Mouse (Mus musculus) stomach, embryonic 15.5 days (tissue): ENCODE measurements around the gene 1110051M20Rik. TPM values are rescaled to one million over a fixed set of nuclear protein-coding genes. Genes with fewer than 3 reads are reported as not detected.
"Not testable (repeated sequence)": the region's sequence is repeated elsewhere in the genome, so short reads cannot be mapped to it uniquely, and the experiment has no call there.

Experiments
- ATAC-seq: fragments of 200-750 bp; cut with Nextera tagmentation; 2 replicates; pipeline ENCODE4 v1.8.0; 2017; ENCODE audit warnings: low read depth, moderate number of reproducible peaks, moderate TSS enrichment; ENCODE audit not compliant: insufficient read depth, low FRiP score
- H3K27ac ChIP-seq: fragments of 300-500 bp; sonication (generic); 2 replicates; pipeline ENCODE4 v1.5.1; 2015; ENCODE audit warnings: mild to moderate bottlenecking, inconsistent platforms
- H3K27me3 ChIP-seq: fragments of 300-500 bp; sonication (generic); replicated peaks from 2 replicates; pipeline ENCODE4 v1.6.1; 2015; ENCODE audit warnings: inconsistent platforms
- H3K36me3 ChIP-seq: fragments of 300-500 bp; sonication (generic); 2 replicates; pipeline ENCODE4 v1.6.1; 2015; ENCODE audit warnings: inconsistent platforms
- H3K4me1 ChIP-seq: fragments of 300-500 bp; sonication (generic); 2 replicates; pipeline ENCODE4 v1.6.1; 2015; ENCODE audit warnings: inconsistent platforms
- H3K4me2 ChIP-seq: fragments of 300-500 bp; sonication (generic); 2 replicates; pipeline ENCODE4 v1.6.1; 2015; ENCODE audit warnings: mild to moderate bottlenecking, inconsistent platforms
- H3K4me3 ChIP-seq: fragments of 300-500 bp; sonication (generic); replicated peaks from 2 replicates; pipeline ENCODE4 v1.5.1; 2015; ENCODE audit warnings: inconsistent platforms
- H3K9ac ChIP-seq: fragments of 300-500 bp; sonication (generic); 2 replicates; pipeline ENCODE4 v1.6.1; 2015; ENCODE audit warnings: inconsistent platforms
- H3K9me3 ChIP-seq: fragments of 300-500 bp; sonication (generic); 2 replicates; pipeline ENCODE4 v1.6.1; 2016; ENCODE audit warnings: inconsistent platforms
- WGBS: fragments of 180-500 bp; shearing (Covaris S2); methylation state at CpG from one replicate; pipeline ENCODE4 v1.1.7; 2015; 5-methylcytosine and 5-hydroxymethylcytosine counted together
- polyA plus RNA-seq: library from polyadenylated mRNA; unstranded; fragments of >200 nt; fragmentation: Nextera tagmentation; extraction: Ambion mirVana; gene quantifications from 2 replicates; pipeline ENCODE4 v1.2.1, GENCODE M21; 2015

The 1110051M20Rik gene
- 39.0 and 42.4 TPM in 2 replicates for polyA plus RNA-seq

GRCm38 (mm10) chr2:91444286-91444892 is at the start of gene 1110051M20Rik:
TSS of gene 1110051M20Rik (minus strand) at chr2:91444704.
- Histone ChIP-seq H3K4me3 (peak within 1 kb of the TSS; percentile 57), H3K9me3 (no peaks in the 10 kb centered on the region), H3K36me3 (no peaks in the 10 kb centered on the region), H3K27me3 (no peaks in the 10 kb centered on the region), H3K4me2 (peak within 1 kb of the TSS; percentile 65), H3K27ac (no peak within 1 kb of the TSS), H3K4me1 (0 out of 2 replicates have a peak, but pooled peaks cover 4% of the 10 kb centered on the region), H3K9ac (peak within 1 kb of the TSS; percentile 7; the same call in 1 of the 2 replicates)
- ATAC-seq, result peak; percentile 90
- WGBS, result under 1% methylated on average over 19 of the region's 19 CpGs

- H3K27me3 ChIP-seq, result no peaks in the 10 kb centered on the region
- 94% methylated on average over 9 of the region's 9 CpGs for WGBS
- no peak overlapping the region for H3K27ac ChIP-seq
- H3K9me3 ChIP-seq, result no peaks in the 10 kb centered on the region
- peaks cover 41% of the 10 kb centered on the region for H3K36me3 ChIP-seq
- no peaks in the 10 kb centered on the region for H3K4me1 ChIP-seq
- H3K9ac ChIP-seq, result no peak overlapping the region
- H3K4me2 ChIP-seq, result no peak overlapping the region
- no peak for ATAC-seq
- no peak overlapping the region for H3K4me3 ChIP-seq
Measured at GRCm38 (mm10) chr2:91493981-91494380, 49.5 kb upstream of the 1110051M20Rik start.

- WGBS, result 88% methylated on average over 12 of the region's 12 CpGs
- Histone ChIP-seq H3K4me2 (no peak overlapping the region), H3K9me3 (no peaks in the 10 kb centered on the region), H3K4me1 (no peaks in the 10 kb centered on the region), H3K4me3 (no peak overlapping the region), H3K27ac (no peak overlapping the region), H3K27me3 (no peaks in the 10 kb centered on the region), H3K36me3 (peaks cover 47% of the 10 kb centered on the region), H3K9ac (no peak overlapping the region)
- ATAC-seq, result no peak
Measured at GRCm38 (mm10) chr2:91492071-91492635, 47.6 kb upstream of the 1110051M20Rik start.

GRCm38 (mm10) chr2:91487295-91487694 is 42.8 kb upstream of the 1110051M20Rik start:
- not testable (repeated sequence) for H3K4me3 ChIP-seq, H3K9ac ChIP-seq, H3K27ac ChIP-seq, H3K4me2 ChIP-seq, ATAC-seq, H3K4me1 ChIP-seq, H3K27me3 ChIP-seq, H3K9me3 ChIP-seq
- WGBS, result 53% methylated on average over 2 of the region's 3 CpGs
- H3K36me3 ChIP-seq, result peaks cover 31% of the 10 kb centered on the region

- H3K27ac ChIP-seq, result no peak overlapping the region
- H3K4me3 ChIP-seq, result no peak overlapping the region
- ATAC-seq, result no peak
- H3K9ac ChIP-seq, result no peak overlapping the region
- no peaks in the 10 kb centered on the region for H3K4me1 ChIP-seq
- H3K27me3 ChIP-seq, result no peaks in the 10 kb centered on the region
- H3K9me3 ChIP-seq, result no peaks in the 10 kb centered on the region
- WGBS, result 76% methylated on average over 6 of the region's 6 CpGs
- H3K4me2 ChIP-seq, result no peak overlapping the region
- peaks cover 35% of the 10 kb centered on the region for H3K36me3 ChIP-seq
Measured at GRCm38 (mm10) chr2:91485256-91485655, 40.8 kb upstream of the 1110051M20Rik start.

- WGBS, result 78% methylated on average over 4 of the region's 4 CpGs
- no peak for ATAC-seq
- Histone ChIP-seq H3K27ac (no peak overlapping the region), H3K4me1 (no peaks in the 10 kb centered on the region), H3K27me3 (no peaks in the 10 kb centered on the region), H3K9me3 (no peaks in the 10 kb centered on the region), H3K9ac (no peak overlapping the region), H3K4me3 (no peak overlapping the region), H3K36me3 (peaks cover 32% of the 10 kb centered on the region), H3K4me2 (no peak overlapping the region)
Measured at GRCm38 (mm10) chr2:91484698-91485097, 40.2 kb upstream of the 1110051M20Rik start.

- no peak overlapping the region for H3K4me3 ChIP-seq
- H3K4me2 ChIP-seq, result no peak overlapping the region
- H3K9me3 ChIP-seq, result no peaks in the 10 kb centered on the region
- H3K27me3 ChIP-seq, result no peaks in the 10 kb centered on the region
- peaks cover 24% of the 10 kb centered on the region for H3K36me3 ChIP-seq
- H3K9ac ChIP-seq, result no peak overlapping the region
- no peak overlapping the region for H3K27ac ChIP-seq
- WGBS, result 57% methylated on average over 6 of the region's 6 CpGs
- peak; percentile 65 for ATAC-seq
- no peaks in the 10 kb centered on the region for H3K4me1 ChIP-seq
Measured at GRCm38 (mm10) chr2:91480805-91481514, 36.5 kb upstream of the 1110051M20Rik start.

- Histone ChIP-seq H3K4me3 (no peak overlapping the region), H3K27ac (no peak overlapping the region), H3K9me3 (no peaks in the 10 kb centered on the region), H3K36me3 (peaks cover 28% of the 10 kb centered on the region), H3K9ac (no peak overlapping the region), H3K4me2 (no peak overlapping the region), H3K4me1 (no peaks in the 10 kb centered on the region), H3K27me3 (no peaks in the 10 kb centered on the region)
- no peak for ATAC-seq
- WGBS, result 93% methylated on average over 9 of the region's 9 CpGs
Measured at GRCm38 (mm10) chr2:91480399-91480801, 35.9 kb upstream of the 1110051M20Rik start.

- H3K36me3 ChIP-seq, result peaks cover 30% of the 10 kb centered on the region
- no peaks in the 10 kb centered on the region for H3K27me3 ChIP-seq
- ATAC-seq, result no peak
- H3K4me3 ChIP-seq, result no peak overlapping the region
- no peaks in the 10 kb centered on the region for H3K9me3 ChIP-seq
- no peak overlapping the region for H3K9ac ChIP-seq
- no peak overlapping the region for H3K27ac ChIP-seq
- no peak overlapping the region for H3K4me2 ChIP-seq
- H3K4me1 ChIP-seq, result no peaks in the 10 kb centered on the region
- WGBS, result 75% methylated on average over 7 of the region's 7 CpGs
Measured at GRCm38 (mm10) chr2:91476841-91477240, 32.3 kb upstream of the 1110051M20Rik start.

GRCm38 (mm10) chr2:91476251-91476661 is 31.8 kb upstream of the 1110051M20Rik start:
- ATAC-seq, result no peak
- H3K9me3 ChIP-seq, result no peaks in the 10 kb centered on the region
- H3K27ac ChIP-seq, result 0 out of 2 replicates have a peak overlapping the region, but pooled peaks have one; percentile 26
- WGBS, result 60% methylated on average over 17 of the region's 17 CpGs
- H3K4me1 ChIP-seq, result no peaks in the 10 kb centered on the region
- peaks cover 28% of the 10 kb centered on the region for H3K36me3 ChIP-seq
- H3K4me2 ChIP-seq, result no peak overlapping the region
- H3K27me3 ChIP-seq, result no peaks in the 10 kb centered on the region
- no peak overlapping the region for H3K9ac ChIP-seq
- H3K4me3 ChIP-seq, result no peak overlapping the region

- H3K36me3 ChIP-seq, result peaks cover 28% of the 10 kb centered on the region
- 53% methylated on average over 7 of the region's 7 CpGs for WGBS
- no peaks in the 10 kb centered on the region for H3K4me1 ChIP-seq
- H3K27me3 ChIP-seq, result no peaks in the 10 kb centered on the region
- no peak overlapping the region for H3K9ac ChIP-seq
- no peak overlapping the region for H3K4me2 ChIP-seq
- H3K9me3 ChIP-seq, result no peaks in the 10 kb centered on the region
- H3K4me3 ChIP-seq, result no peak overlapping the region
- H3K27ac ChIP-seq, result peak overlapping the region; percentile 26; the same call in 1 of the 2 replicates
- no peak for ATAC-seq
Measured at GRCm38 (mm10) chr2:91475791-91476190, 31.3 kb upstream of the 1110051M20Rik start.

- no peaks in the 10 kb centered on the region for H3K27me3 ChIP-seq
- H3K9me3 ChIP-seq, result no peaks in the 10 kb centered on the region
- peak; percentile 82 for ATAC-seq
- no peak overlapping the region for H3K4me3 ChIP-seq
- WGBS, result 58% methylated on average over 12 of the region's 12 CpGs
- H3K9ac ChIP-seq, result no peak overlapping the region
- peak overlapping the region; percentile 2; the same call in 1 of the 2 replicates for H3K4me2 ChIP-seq
- 0 out of 2 replicates have a peak, but pooled peaks cover 4% of the 10 kb centered on the region for H3K4me1 ChIP-seq
- 0 out of 2 replicates have a peak overlapping the region, but pooled peaks have one; percentile 31 for H3K27ac ChIP-seq
- H3K36me3 ChIP-seq, result peaks cover 22% of the 10 kb centered on the region
Measured at GRCm38 (mm10) chr2:91474358-91474757, 29.9 kb upstream of the 1110051M20Rik start.
